Mouse (Mus musculus) cerebellum, postnatal 36 days (tissue): ENCODE results near the gene Tut4.

Experiments
- DNase-seq, 2 experiments: peaks; one replicate each; pipeline ENCODE4 v3.0.0; 2021 to 2022; ENCODE audit warnings: mixed read lengths in 2 of 2

Tut4 gene

DNA sequence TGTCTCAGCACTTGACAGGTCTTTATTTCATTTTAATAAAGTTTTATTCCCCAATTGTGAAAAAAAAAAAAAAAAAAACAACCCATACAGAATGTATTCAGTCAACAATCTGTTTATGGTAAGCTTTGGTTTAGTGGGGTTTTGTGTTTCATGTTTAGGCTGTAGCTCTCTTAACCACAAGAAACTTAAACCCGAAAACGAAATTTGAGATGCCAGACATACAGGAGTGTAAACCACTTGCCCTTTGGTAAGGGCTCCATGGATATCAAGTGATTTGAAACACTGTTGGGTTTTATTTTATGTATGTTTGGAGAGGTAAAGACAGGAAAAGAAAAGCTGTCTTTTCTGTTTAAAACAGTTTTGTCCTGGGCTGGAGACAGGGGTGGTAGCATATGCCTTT, 80.5 kb downstream of the Tut4 start:
- no peak for DNase-seq

DNA sequence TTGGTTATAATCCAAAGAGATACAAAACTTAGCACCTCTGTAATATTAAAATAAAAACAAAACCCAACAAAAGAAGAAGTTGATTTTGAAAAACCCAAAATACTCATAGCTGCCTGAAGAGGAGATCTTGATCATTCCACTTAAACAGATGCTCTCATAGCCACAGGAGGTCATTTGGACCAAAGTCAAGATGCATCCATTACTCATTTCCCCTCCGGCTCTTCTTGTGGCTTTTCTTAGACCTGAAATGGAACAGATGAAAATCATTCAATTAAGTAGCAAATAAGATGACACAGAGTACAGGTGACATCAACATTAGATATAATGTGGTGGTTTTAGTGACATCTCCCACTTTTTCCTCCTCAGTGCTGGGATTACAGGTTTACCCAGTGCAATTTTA, 105.8 kb downstream of the Tut4 start:
- no peak for DNase-seq

DNA sequence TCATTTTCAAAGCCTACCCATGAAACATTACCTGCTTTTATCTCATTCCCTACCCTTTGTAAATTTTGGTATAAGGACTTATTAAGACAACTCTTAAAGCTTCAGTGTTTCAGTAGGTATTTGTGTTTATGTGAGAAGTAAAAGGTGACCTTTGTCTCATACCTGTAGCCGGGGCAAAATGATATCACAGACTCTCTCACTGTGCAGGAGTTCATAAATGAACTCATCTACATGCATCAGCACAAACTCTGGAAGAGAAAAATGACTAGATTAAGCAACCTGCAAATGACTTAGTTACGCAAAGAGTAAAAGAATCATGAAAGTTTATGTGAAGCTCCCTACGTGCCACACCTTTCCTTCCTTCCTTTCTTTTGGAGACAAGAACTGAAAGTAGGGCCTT, 113.4 kb downstream of the Tut4 start:
- no peak for DNase-seq

DNA sequence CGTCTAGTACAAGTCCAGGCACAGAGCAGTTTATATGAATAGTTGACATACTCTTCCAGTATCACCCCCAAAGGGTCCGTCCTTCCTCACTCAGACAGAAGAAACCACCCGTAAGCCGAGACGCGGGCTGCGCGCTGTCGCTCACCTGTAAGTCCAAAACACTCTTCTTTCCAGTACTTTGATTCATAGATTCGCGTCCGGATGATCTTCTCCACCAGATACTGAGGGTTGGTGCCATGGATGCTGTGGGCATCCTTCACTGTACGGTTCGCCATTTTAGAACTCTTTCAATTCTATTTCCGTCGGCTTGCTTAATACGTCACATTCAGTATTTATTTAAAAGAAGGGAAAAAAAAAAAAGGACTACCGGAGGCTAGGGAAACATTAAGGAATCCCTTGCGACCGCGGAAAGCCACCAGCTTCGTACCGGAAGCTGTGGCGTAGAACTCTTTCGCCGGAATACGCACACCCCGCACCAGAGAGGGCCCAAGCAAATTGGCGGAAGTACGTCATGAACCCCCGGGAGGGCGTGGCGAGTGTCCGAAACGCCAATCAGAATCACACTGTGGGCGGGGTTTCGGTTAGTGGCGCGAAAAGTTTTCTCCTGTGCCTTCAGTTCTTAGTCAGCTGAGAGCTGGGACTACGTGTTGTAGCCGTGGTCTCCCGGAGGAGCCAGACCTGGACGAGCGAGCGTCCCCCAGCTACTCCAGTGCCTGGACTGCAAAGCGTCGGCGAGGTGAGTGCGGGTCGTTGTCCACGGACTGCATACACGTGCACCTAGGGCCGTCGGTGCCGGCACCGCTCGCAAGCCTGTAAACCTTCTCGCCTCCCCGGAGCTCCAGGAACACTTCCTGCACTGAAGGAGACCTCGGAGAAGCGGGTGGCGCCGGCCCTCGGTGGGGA, 119.9 kb downstream of the Tut4 start, which contains the start of the genes Prpf38a and Orc1:
TSS of gene Prpf38a (minus strand) at position 497 of the 903 bp plus-strand sequence.
TSS of gene Orc1 (plus strand) at position 584 of the 903 bp plus-strand sequence.
- peak; percentile 97 for DNase-seq

DNA sequence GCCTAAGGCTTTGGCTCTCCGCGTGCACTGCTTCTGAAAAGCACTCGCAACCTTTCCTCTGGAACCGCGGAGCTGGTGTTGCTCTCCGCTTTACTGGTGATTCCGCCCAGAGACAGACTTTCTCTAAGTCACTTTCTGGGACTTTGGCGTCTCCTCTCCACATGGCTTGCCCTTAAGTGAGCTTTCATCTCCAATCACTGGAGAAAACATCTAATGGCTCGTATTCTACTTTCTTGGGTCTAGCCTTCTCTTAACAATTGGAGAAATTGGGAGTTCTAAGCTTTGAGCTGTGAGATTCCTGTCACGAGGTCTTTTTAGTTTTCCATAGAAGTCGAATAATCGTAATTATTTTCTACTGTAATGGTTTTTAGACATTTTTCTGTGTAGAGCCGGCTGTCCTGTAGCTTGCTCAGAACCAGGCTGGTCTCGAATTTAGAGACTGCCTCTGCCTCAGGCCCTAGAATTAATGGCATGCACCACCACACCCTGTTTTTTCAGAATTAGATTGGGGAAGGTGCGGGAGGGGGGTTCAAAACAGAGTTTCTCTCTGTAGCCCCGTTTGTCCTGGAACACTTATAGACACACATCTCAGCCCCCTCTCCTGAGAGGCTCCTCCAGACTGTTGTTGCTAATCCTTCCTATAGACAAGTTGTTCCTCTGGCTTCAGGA, 120.7 kb downstream of the Tut4 start:
- no peak for DNase-seq

DNA sequence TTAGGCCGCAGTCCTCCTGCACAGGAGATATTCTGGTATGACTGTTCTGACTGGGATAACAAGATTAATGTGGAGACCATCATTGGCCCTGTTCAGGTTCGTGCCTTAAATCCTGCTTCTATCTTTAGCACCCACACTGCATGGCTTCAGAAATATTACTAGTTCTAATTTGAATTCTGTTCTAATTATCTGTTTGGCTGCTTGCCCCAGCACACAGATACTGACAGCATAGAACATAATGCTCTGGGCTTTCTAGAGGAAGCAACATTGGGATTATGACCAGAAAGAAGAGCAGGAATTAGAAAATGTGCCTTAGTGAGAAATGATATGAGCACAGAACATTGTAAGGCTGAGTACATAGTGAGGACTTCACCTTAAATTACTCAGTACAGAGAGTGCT, 134.2 kb downstream of the Tut4 start:
- DNase-seq: peak in 1 of 2 experiments; percentile 15

DNA sequence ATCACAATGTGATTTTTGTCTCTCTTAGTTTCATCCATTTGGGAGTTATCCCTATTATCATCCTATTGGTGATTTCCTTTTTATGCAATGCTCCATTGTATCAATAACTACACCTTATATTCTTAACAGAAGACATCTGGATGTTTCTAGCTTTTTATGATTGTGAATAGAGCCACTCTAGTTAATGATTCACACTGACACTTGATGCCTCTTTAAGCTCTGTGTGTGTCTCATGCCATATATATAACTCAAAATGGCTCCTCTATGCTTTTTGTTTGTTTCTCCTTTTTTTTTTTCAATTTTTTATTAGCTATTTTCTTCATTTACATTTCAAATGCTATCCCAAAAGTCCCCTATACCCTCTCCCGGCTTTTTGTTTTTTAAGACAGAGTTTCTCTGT, 136.6 kb downstream of the Tut4 start:
- no peak for DNase-seq

DNA sequence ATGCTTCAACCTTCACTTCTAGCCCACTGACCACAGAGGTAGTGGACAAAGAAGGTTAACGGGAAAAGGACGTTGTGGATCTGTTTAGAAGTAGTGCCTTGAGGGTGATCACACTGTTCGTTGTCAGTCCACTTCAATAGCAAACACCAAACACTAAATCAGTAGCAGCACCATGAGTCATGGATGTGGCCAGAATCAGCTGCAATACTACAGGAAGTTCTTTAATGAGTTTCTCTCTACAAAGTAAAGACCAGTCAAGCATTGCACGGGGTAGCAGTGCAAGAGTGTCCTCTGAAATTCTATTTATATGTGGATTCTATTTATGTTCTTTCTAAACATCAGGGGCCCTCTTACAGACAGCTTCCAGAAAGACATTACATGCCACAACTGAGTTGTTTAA, 139.1 kb downstream of the Tut4 start:
- no peak for DNase-seq

DNA sequence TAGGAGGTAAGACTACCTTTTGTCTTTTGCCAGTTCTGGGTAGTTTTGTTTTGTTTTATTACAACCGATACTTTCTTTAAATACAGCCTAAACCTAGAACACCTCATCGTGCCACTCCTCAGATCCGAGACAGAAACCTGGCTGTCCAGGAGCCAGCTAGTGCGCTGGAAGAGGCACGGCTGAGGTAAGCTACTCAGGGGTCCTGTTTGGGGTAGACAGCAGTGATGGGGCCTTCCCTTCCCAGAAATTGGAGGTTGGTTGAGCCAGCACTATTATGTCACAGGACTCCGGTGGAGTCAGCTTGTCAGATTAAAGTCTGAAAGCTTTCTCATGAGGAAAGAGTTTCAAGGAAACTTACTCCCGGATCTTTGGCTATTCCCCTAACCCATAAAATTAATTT, 142.6 kb downstream of the Tut4 start:
- DNase-seq: no peak

DNA sequence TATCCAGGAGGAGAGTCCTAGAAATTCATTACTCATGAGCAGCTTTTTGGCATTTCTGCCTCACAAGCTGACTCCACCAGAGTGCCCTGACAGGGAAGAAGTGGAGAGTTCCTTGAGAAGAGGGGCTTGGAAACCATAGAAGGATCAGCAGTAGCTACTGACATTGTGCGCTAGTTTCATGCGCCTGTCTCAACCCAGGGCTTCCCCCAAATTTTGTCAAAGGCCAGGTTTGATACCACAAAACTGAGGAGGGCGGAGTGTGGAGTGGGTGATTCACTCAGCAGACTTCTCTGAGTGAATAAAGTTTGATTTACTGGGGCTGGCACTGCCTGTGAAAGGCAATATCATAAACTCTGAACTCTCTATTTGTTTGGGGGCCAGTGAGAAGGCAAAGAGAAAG, 149.4 kb downstream of the Tut4 start:
- DNase-seq: no peak
